Mouse (Mus musculus): Measurements from ENCODE around the gene Zfp618. TPM values are rescaled to one million over a fixed set of nuclear protein-coding genes. Genes with fewer than 3 reads are reported as not detected.

The Zfp618 gene
- polyA plus RNA-seq, 1 experiment from 2014 or later = 36.7 TPM

DNA sequence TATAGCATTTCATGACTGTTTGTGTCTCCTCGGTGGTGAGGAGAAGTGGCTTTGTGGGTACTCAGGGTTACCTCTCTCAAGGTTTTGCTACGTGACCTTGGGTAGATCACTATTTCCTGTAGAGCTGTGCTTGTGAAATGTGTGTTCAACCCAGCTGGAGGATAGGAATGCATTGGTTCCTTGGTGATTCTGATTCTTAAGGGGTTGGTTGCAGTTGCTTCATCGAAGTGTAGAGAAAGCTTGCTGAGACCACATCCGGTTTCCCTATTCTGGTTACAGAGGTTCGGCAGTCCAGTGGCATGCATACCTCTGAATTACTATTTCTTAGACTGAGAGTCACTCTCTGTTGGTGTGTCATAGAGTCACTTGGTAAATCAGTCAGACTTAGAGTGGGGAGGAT lies 4.2 kb downstream of the Zfp618 start:
- H3K4me2 ChIP-seq (replicated peaks; ENCODE audit: low read depth, low read length) = no peak overlapping the region
- H3K27ac ChIP-seq (ENCODE audit: low read depth, low read length) = no peak overlapping the region
- H3K4me1 ChIP-seq (replicated peaks; ENCODE audit: control insufficient read depth, insufficient read depth, low read length) = no peaks in the 10 kb centered on the region
- no peaks in the 10 kb centered on the region for H3K27me3 ChIP-seq (ENCODE audit: control insufficient read depth, insufficient read depth, low read length)
- no peak overlapping the region for H3K9ac ChIP-seq (ENCODE audit: low read depth, low read length)
- no peak overlapping the region for H3K4me3 ChIP-seq (ENCODE audit: low read depth, low read length)
- WGBS = 94% methylated on average over 5 of the region's 5 CpGs
- no peaks in the 10 kb centered on the region for H3K9me3 ChIP-seq (ENCODE audit: control insufficient read depth, low read length)
- DNase-seq (ENCODE audit: low spot score) (no peak), ATAC-seq (ENCODE audit: low FRiP score) (no peak)
- no peaks in the 10 kb centered on the region for H3K36me3 ChIP-seq (ENCODE audit: control insufficient read depth, insufficient read depth, low read length)

DNA sequence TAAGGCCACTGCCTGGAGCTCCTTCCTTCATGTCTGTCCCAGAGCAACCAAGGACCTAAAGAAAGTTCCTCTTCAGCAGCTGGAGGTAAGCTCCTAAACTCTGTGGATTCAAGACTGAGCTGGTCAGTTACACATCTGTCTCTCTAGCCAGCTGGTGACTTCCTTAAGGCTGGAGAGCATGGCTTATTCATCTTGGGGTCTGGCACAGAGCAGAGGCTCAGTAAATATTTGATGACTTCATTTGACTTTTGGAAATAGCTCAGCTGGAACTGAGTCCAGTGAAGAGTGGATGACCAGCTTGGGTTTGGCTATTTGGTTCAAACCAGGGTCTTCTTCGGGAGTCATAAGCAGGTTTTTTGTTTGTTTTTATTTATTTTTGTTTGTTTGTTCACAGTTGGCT lies 6.6 kb downstream of the Zfp618 start:
- no peak for ATAC-seq (ENCODE audit: low FRiP score)
- no peaks in the 10 kb centered on the region for H3K4me1 ChIP-seq (replicated peaks; ENCODE audit: control insufficient read depth, insufficient read depth, low read length)
- no peaks in the 10 kb centered on the region for H3K27me3 ChIP-seq (ENCODE audit: control insufficient read depth, insufficient read depth, low read length)
- no peak overlapping the region for H3K27ac ChIP-seq (ENCODE audit: low read depth, low read length)
- H3K9ac ChIP-seq (ENCODE audit: low read depth, low read length) = no peak overlapping the region
- no peak overlapping the region for H3K4me3 ChIP-seq (ENCODE audit: low read depth, low read length)
- no peaks in the 10 kb centered on the region for H3K9me3 ChIP-seq (ENCODE audit: control insufficient read depth, low read length)
- H3K36me3 ChIP-seq (ENCODE audit: control insufficient read depth, insufficient read depth, low read length) = no peaks in the 10 kb centered on the region
- DNase-seq (ENCODE audit: low spot score) = no peak
- WGBS = 86% methylated on average over 1 of the region's 1 CpGs
- H3K4me2 ChIP-seq (replicated peaks; ENCODE audit: low read depth, low read length) = no peak overlapping the region

DNA sequence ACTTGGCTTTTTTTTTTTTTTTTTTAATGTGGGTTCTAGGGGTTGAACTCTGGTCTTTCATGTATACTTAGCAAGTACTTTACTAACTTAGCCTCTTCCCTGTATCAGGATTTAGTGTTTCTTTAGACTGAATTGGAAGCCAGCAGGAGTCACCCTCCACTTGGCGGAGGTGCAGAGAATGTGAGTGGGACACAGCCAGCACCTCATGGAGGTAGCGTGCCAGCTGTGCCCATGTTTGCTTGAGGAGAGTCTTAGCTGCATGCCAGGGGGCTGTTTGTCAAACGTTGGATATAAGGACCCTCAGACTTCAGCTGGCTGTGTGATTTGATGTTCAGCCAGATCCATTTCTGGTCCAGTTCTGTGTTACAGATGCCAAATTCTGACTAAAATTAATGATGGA lies 7.7 kb downstream of the Zfp618 start:
- Histone ChIP-seq H3K9me3 (ENCODE audit: control insufficient read depth, low read length) (no peaks in the 10 kb centered on the region), H3K36me3 (ENCODE audit: control insufficient read depth, insufficient read depth, low read length) (no peaks in the 10 kb centered on the region), H3K27me3 (ENCODE audit: control insufficient read depth, insufficient read depth, low read length) (no peaks in the 10 kb centered on the region), H3K9ac (ENCODE audit: low read depth, low read length) (no peak overlapping the region), H3K4me2 (replicated peaks; ENCODE audit: low read depth, low read length) (no peak overlapping the region), H3K4me1 (replicated peaks; ENCODE audit: control insufficient read depth, insufficient read depth, low read length) (no peaks in the 10 kb centered on the region), H3K4me3 (ENCODE audit: low read depth, low read length) (no peak overlapping the region), H3K27ac (ENCODE audit: low read depth, low read length) (no peak overlapping the region)
- WGBS = 88% methylated on average over 3 of the region's 3 CpGs
- DNase-seq (ENCODE audit: low spot score) (no peak), ATAC-seq (ENCODE audit: low FRiP score) (no peak)

DNA sequence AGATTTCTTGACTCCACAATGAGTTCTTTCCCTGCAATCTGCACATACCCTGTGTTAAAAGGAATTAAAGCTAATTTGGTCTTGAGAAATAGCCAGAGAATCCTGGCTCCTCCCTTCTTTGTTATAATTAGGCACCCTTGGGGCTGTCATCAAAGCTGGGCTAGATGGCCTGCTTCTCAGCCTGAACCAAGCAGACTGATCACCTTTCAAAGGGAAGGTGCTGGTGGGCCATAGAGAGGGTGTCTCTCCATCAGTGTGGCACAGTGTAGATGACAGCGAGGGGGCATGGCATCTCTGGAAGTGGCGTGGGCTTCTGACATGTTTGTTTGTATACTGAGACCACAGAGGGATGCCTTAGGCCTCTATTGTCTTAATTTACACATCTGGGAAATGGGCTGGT lies 9.5 kb downstream of the Zfp618 start:
- H3K27ac ChIP-seq (ENCODE audit: low read depth, low read length) = no peak overlapping the region
- H3K36me3 ChIP-seq (ENCODE audit: control insufficient read depth, insufficient read depth, low read length) = no peaks in the 10 kb centered on the region
- WGBS = 84% methylated on average over 2 of the region's 2 CpGs
- H3K4me3 ChIP-seq (ENCODE audit: low read depth, low read length) = no peak overlapping the region
- no peaks in the 10 kb centered on the region for H3K27me3 ChIP-seq (ENCODE audit: control insufficient read depth, insufficient read depth, low read length)
- H3K4me2 ChIP-seq (replicated peaks; ENCODE audit: low read depth, low read length) = no peak overlapping the region
- no peak overlapping the region for H3K9ac ChIP-seq (ENCODE audit: low read depth, low read length)
- no peak for ATAC-seq (ENCODE audit: low FRiP score)
- H3K9me3 ChIP-seq (ENCODE audit: control insufficient read depth, low read length) = no peaks in the 10 kb centered on the region
- DNase-seq (ENCODE audit: low spot score) = no peak
- H3K4me1 ChIP-seq (replicated peaks; ENCODE audit: control insufficient read depth, insufficient read depth, low read length) = peaks cover 5% of the 10 kb centered on the region

DNA sequence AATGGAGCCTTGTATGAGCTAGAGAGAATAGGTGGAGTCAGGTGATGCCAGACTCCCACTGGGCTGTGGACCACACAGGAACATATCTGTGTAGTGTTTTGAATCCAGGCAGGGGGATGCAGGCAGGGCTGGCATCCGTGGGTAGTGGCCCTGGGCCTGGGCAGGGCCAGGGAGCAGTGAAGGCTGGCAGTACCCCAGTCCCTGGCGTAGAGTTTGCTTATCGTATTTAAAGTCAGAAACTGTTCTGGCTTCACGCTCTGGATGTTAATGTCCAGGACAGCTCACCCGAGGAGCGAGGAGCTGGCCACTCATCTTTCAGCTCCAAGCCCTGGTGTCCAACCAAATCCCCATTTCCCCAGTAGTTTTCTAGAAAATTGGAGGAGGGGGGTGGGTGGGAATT lies 10.2 kb downstream of the Zfp618 start:
- no peaks in the 10 kb centered on the region for H3K36me3 ChIP-seq (ENCODE audit: control insufficient read depth, insufficient read depth, low read length)
- H3K4me3 ChIP-seq (ENCODE audit: low read depth, low read length) = no peak overlapping the region
- WGBS = 88% methylated on average over 6 of the region's 6 CpGs
- no peak overlapping the region for H3K9ac ChIP-seq (ENCODE audit: low read depth, low read length)
- no peak overlapping the region for H3K4me2 ChIP-seq (replicated peaks; ENCODE audit: low read depth, low read length)
- H3K27me3 ChIP-seq (ENCODE audit: control insufficient read depth, insufficient read depth, low read length) = no peaks in the 10 kb centered on the region
- no peaks in the 10 kb centered on the region for H3K9me3 ChIP-seq (ENCODE audit: control insufficient read depth, low read length)
- H3K27ac ChIP-seq (ENCODE audit: low read depth, low read length) = no peak overlapping the region
- no peak for ATAC-seq (ENCODE audit: low FRiP score)
- H3K4me1 ChIP-seq (replicated peaks; ENCODE audit: control insufficient read depth, insufficient read depth, low read length) = peaks cover 5% of the 10 kb centered on the region
- DNase-seq (ENCODE audit: low spot score) = no peak

DNA sequence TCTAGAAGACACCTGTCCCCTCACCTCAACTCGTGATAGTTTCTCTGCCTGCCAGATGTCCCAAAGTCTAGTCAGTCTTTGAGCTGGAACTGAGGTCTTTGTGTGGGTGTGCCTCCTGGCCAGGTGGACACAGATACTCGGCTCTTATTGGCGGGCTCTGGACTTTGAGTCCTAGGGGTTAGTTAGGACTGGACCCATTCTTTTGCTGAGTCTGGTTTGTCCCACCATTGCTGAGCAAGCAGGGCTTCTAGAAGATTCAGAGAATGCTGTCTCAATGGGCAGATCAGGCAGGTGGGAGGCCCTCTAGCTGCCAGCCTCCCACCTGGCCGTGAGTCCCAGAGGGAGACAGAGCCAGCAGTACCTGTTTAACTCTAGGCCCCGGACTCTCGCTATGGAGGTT lies 12.1 kb downstream of the Zfp618 start:
- DNase-seq (ENCODE audit: low spot score) = no peak
- no peak overlapping the region for H3K9ac ChIP-seq (ENCODE audit: low read depth, low read length)
- 88% methylated on average over 6 of the region's 6 CpGs for WGBS
- H3K27ac ChIP-seq (ENCODE audit: low read depth, low read length) = no peak overlapping the region
- no peaks in the 10 kb centered on the region for H3K36me3 ChIP-seq (ENCODE audit: control insufficient read depth, insufficient read depth, low read length)
- H3K4me2 ChIP-seq (replicated peaks; ENCODE audit: low read depth, low read length) = no peak overlapping the region
- ATAC-seq (ENCODE audit: low FRiP score) = no peak
- no peak overlapping the region for H3K4me3 ChIP-seq (ENCODE audit: low read depth, low read length)
- peaks cover 5% of the 10 kb centered on the region for H3K4me1 ChIP-seq (replicated peaks; ENCODE audit: control insufficient read depth, insufficient read depth, low read length)
- no peaks in the 10 kb centered on the region for H3K27me3 ChIP-seq (ENCODE audit: control insufficient read depth, insufficient read depth, low read length)
- no peaks in the 10 kb centered on the region for H3K9me3 ChIP-seq (ENCODE audit: control insufficient read depth, low read length)

DNA sequence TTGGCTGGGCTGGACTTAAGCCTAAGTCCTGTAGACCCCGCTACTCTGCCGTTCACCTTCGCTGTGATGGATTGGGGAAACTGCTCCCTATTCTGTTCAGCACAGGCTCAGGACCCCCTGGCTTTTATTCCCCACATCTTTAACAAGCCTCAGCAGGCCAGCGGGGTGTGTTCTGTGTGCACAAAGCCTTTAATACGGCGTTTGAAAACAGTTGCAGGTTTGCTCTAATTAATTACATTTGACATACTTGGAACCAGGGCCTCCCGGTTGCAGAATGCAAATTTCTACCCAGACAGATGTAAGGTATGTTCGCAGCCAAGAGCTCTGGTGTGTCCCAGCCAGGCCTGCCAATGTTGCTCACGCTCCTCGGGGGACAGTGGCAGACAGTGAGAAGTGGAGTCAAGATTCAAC lies 13.1 kb downstream of the Zfp618 start:
- DNase-seq (ENCODE audit: low spot score) (peak; percentile 13), ATAC-seq (ENCODE audit: low FRiP score) (peak; percentile 38; the same call in 1 of the 2 replicates)
- no peak overlapping the region; the same call in 1 of the 2 replicates for H3K9ac ChIP-seq (ENCODE audit: low read depth, low read length)

DNA sequence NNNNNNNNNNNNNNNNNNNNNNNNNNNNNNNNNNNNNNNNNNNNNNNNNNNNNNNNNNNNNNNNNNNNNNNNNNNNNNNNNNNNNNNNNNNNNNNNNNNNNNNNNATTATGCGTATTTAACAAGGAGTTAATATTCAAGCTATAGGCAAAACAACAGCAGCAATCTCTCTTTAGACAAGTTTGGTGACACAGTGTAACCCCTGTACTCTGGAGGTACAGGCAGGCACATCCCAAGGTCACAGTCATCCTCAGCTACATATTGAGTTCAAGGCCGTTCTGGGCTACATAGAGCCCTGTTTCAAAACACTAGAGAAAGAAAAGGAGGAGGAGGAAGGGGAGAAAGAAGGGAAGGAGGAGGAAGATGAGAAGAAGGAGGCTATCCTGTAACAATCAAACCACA lies 16.2 kb downstream of the Zfp618 start:
- Histone ChIP-seq H3K9me3 (ENCODE audit: control insufficient read depth, low read length) (no peaks in the 10 kb centered on the region), H3K4me1 (replicated peaks; ENCODE audit: control insufficient read depth, insufficient read depth, low read length) (peaks cover 5% of the 10 kb centered on the region), H3K27ac (ENCODE audit: low read depth, low read length) (no peak overlapping the region), H3K4me3 (ENCODE audit: low read depth, low read length) (no peak overlapping the region), H3K9ac (ENCODE audit: low read depth, low read length) (no peak overlapping the region), H3K4me2 (replicated peaks; ENCODE audit: low read depth, low read length) (no peak overlapping the region), H3K27me3 (ENCODE audit: control insufficient read depth, insufficient read depth, low read length) (no peaks in the 10 kb centered on the region), H3K36me3 (ENCODE audit: control insufficient read depth, insufficient read depth, low read length) (no peaks in the 10 kb centered on the region)
- WGBS = 87% methylated on average over 2 of the region's 2 CpGs
- DNase-seq (ENCODE audit: low spot score) (no peak), ATAC-seq (ENCODE audit: low FRiP score) (no peak)

More for the DNA sequence above, 13.1 kb downstream of the Zfp618 start:
- H3K4me2 ChIP-seq (replicated peaks; ENCODE audit: low read depth, low read length) = no peak overlapping the region
- H3K4me1 ChIP-seq (replicated peaks; ENCODE audit: control insufficient read depth, insufficient read depth, low read length) = peaks cover 5% of the 10 kb centered on the region
- no peaks in the 10 kb centered on the region for H3K9me3 ChIP-seq (ENCODE audit: control insufficient read depth, low read length)
- no peaks in the 10 kb centered on the region for H3K36me3 ChIP-seq (ENCODE audit: control insufficient read depth, insufficient read depth, low read length)
- H3K4me3 ChIP-seq (ENCODE audit: low read depth, low read length) = no peak overlapping the region
- no peak overlapping the region for H3K27ac ChIP-seq (ENCODE audit: low read depth, low read length)
- H3K27me3 ChIP-seq (ENCODE audit: control insufficient read depth, insufficient read depth, low read length) = no peaks in the 10 kb centered on the region
- 62% methylated on average over 10 of the region's 10 CpGs for WGBS

DNA sequence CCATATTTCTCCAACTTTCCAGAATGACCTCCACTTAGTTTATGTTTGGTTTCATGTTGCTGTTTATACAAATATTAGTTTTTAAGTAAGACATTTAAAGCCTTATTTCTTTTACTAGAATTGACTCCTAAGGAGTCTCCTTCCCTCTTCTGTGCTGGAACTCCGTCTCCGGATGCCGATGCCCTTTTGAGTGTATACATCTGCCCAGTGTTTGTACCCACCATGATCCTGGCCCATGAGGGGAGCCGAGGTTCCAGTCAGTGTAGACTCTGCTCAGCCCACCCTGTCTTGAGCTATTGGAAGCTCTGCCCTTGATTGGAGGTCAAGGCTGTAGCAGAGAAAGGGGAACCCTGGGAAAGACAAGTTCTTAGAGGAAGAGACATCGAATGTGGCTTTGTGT lies 18.2 kb downstream of the Zfp618 start:
- Histone ChIP-seq H3K9me3 (ENCODE audit: control insufficient read depth, low read length) (no peaks in the 10 kb centered on the region), H3K27me3 (ENCODE audit: control insufficient read depth, insufficient read depth, low read length) (no peaks in the 10 kb centered on the region), H3K4me1 (replicated peaks; ENCODE audit: control insufficient read depth, insufficient read depth, low read length) (peaks cover 2% of the 10 kb centered on the region; the same call in 1 of the 2 replicates), H3K27ac (ENCODE audit: low read depth, low read length) (no peak overlapping the region), H3K36me3 (ENCODE audit: control insufficient read depth, insufficient read depth, low read length) (no peaks in the 10 kb centered on the region), H3K4me2 (replicated peaks; ENCODE audit: low read depth, low read length) (no peak overlapping the region), H3K9ac (ENCODE audit: low read depth, low read length) (no peak overlapping the region), H3K4me3 (ENCODE audit: low read depth, low read length) (no peak overlapping the region)
- WGBS = 96% methylated on average over 5 of the region's 5 CpGs
- ATAC-seq (ENCODE audit: low FRiP score) = no peak
- no peak for DNase-seq (ENCODE audit: low spot score)

Measured in hindbrain, embryonic 11.5 days (tissue).